Mouse (Mus musculus): ENCODE data around the gene Phc1. TPM values are rescaled to one million over a fixed set of nuclear protein-coding genes. Genes with fewer than 3 reads are reported as not detected.

Phc1 gene
- total RNA-seq, 2 experiments from 2014 or later: 20.1 to 26.7 TPM

- peak; percentile 80 to 85 for DNase-seq (ENCODE audit: low spot score in 2 of 2)
Observed at GRCm38 (mm10) chr6:122339648-122340341, 566 bp downstream of the Phc1 start.

- DNase-seq (ENCODE audit: low spot score in 2 of 2): peak; percentile 60 to 71
Observed at GRCm38 (mm10) chr6:122339047-122339647, 1.2 kb downstream of the Phc1 start.

GRCm38 (mm10) chr6:122337546-122337945, 2.8 kb downstream of the Phc1 start:
- DNase-seq (ENCODE audit: low spot score in 2 of 2): no peak

- no peak for DNase-seq (ENCODE audit: low spot score in 2 of 2)
Observed at GRCm38 (mm10) chr6:122334786-122335340, 5.5 kb downstream of the Phc1 start.

GRCm38 (mm10) chr6:122333081-122333612, 7.2 kb downstream of the Phc1 start:
- DNase-seq (ENCODE audit: low spot score in 2 of 2): no peak

- no peak for DNase-seq (ENCODE audit: low spot score in 2 of 2)
Observed at GRCm38 (mm10) chr6:122325361-122325975, 14.9 kb downstream of the Phc1 start.

GRCm38 (mm10) chr6:122318726-122319125, 21.6 kb downstream of the Phc1 start:
- DNase-seq (ENCODE audit: low spot score in 2 of 2): no peak

- no peak for DNase-seq (ENCODE audit: low spot score in 2 of 2)
Observed at GRCm38 (mm10) chr6:122310187-122310820, 30.1 kb downstream of the Phc1 start.

GRCm38 (mm10) chr6:122309446-122309960, 30.9 kb downstream of the Phc1 start:
- DNase-seq (ENCODE audit: low spot score in 2 of 2): no peak

GRCm38 (mm10) chr6:122308505-122309393, 31.6 kb downstream of the Phc1 start, which contains the start of gene M6pr:
Gene M6pr (plus strand): TSS chr6:122308720.
- DNase-seq (ENCODE audit: low spot score in 2 of 2): peak; percentile 84 to 85

- DNase-seq (ENCODE audit: low spot score in 2 of 2): no peak
Observed at GRCm38 (mm10) chr6:122308136-122308504, 32.2 kb downstream of the Phc1 start.

- no peak for DNase-seq (ENCODE audit: low spot score in 2 of 2)
Observed at GRCm38 (mm10) chr6:122306707-122307106, 33.7 kb downstream of the Phc1 start.

- no peak for DNase-seq (ENCODE audit: low spot score in 2 of 2)
Observed at GRCm38 (mm10) chr6:122304790-122305555, 35.4 kb downstream of the Phc1 start.

GRCm38 (mm10) chr6:122304355-122304754, 36.0 kb downstream of the Phc1 start:
- peak; percentile 75 to 83 for DNase-seq (ENCODE audit: low spot score in 2 of 2)

- DNase-seq (ENCODE audit: low spot score in 2 of 2): no peak
Observed at GRCm38 (mm10) chr6:122303526-122303925, 36.8 kb downstream of the Phc1 start.

GRCm38 (mm10) chr6:122302661-122303060, 37.7 kb downstream of the Phc1 start:
- no peak for DNase-seq (ENCODE audit: low spot score in 2 of 2)

- no peak for DNase-seq (ENCODE audit: low spot score in 2 of 2)
Observed at GRCm38 (mm10) chr6:122302121-122302520, 38.2 kb downstream of the Phc1 start.

GRCm38 (mm10) chr6:122299621-122300133, 40.7 kb downstream of the Phc1 start:
- no peak for DNase-seq (ENCODE audit: low spot score in 2 of 2)

GRCm38 (mm10) chr6:122298223-122298609, 42.1 kb downstream of the Phc1 start:
- DNase-seq (ENCODE audit: low spot score in 2 of 2): no peak

Measured in adrenal gland, adult 18-20 months (tissue).